Mouse (Mus musculus) brain, embryonic 14.5 days (tissue): ENCODE data around the gene Gapdh.

Source experiments
- CTCF ChIP-seq: fragments of 200-500 bp; IDR thresholded peaks from 2 replicates; pipeline ENCODE4 v1.5.1; 2012; ENCODE audit warnings: inconsistent platforms, mild to moderate bottlenecking, moderate library complexity, borderline replicate concordance; ENCODE audit not compliant: insufficient read depth, insufficient read length; ENCODE audit errors: extremely low read depth
- POLR2A ChIP-seq: fragments of 200-500 bp; IDR thresholded peaks from 2 replicates; pipeline ENCODE4 v1.6.1; 2012; ENCODE audit warnings: mild to moderate bottlenecking, inconsistent platforms, borderline replicate concordance; ENCODE audit not compliant: poor library complexity, insufficient read depth, insufficient read length, severe bottlenecking; ENCODE audit errors: extremely low read depth

GRCm38 (mm10) chr6:125128724-125129123, 37.5 kb downstream of the Gapdh start:
- TF ChIP-seq CTCF (no peak), POLR2A (no peak)
